Mouse (Mus musculus): ENCODE measurements around the gene Cept1.

Cept1 gene

GRCm38 (mm10) chr3:106494417-106494950, 53.1 kb downstream of the Cept1 start:
- DNase-seq (ENCODE audit: low spot score), result no peak

- DNase-seq (ENCODE audit: low spot score), result no peak
Measured at GRCm38 (mm10) chr3:106493882-106494281, 53.7 kb downstream of the Cept1 start.

GRCm38 (mm10) chr3:106493202-106493601, 54.4 kb downstream of the Cept1 start:
- no peak for DNase-seq (ENCODE audit: low spot score)

GRCm38 (mm10) chr3:106492723-106493122, 54.9 kb downstream of the Cept1 start:
- DNase-seq (ENCODE audit: low spot score), result no peak

GRCm38 (mm10) chr3:106490239-106490638, 57.4 kb downstream of the Cept1 start:
- DNase-seq (ENCODE audit: low spot score), result peak; percentile 48

- no peak for DNase-seq (ENCODE audit: low spot score)
Measured at GRCm38 (mm10) chr3:106487551-106487950, 60.1 kb downstream of the Cept1 start.

- DNase-seq (ENCODE audit: low spot score), result peak; percentile 31
Measured at GRCm38 (mm10) chr3:106485810-106486209, 61.8 kb downstream of the Cept1 start.

- no peak for DNase-seq (ENCODE audit: low spot score)
Measured at GRCm38 (mm10) chr3:106484861-106485260, 62.7 kb downstream of the Cept1 start.

GRCm38 (mm10) chr3:106483796-106484405, 63.7 kb downstream of the Cept1 start:
- peak; percentile 19 for DNase-seq (ENCODE audit: low spot score)

- DNase-seq (ENCODE audit: low spot score), result no peak
Measured at GRCm38 (mm10) chr3:106483297-106483696, 64.3 kb downstream of the Cept1 start.

GRCm38 (mm10) chr3:106482281-106483081, 65.1 kb downstream of the Cept1 start, which contains the start of gene Dennd2d:
Dennd2d (plus strand) TSS chr3:106482405.
- DNase-seq (ENCODE audit: low spot score), result peak; percentile 57

GRCm38 (mm10) chr3:106476863-106477262, 70.7 kb downstream of the Cept1 start:
- DNase-seq (ENCODE audit: low spot score), result no peak

- DNase-seq (ENCODE audit: low spot score), result no peak
Measured at GRCm38 (mm10) chr3:106474210-106474609, 73.4 kb downstream of the Cept1 start.

- DNase-seq (ENCODE audit: low spot score), result no peak
Measured at GRCm38 (mm10) chr3:106464750-106465149, 82.9 kb downstream of the Cept1 start.

- DNase-seq (ENCODE audit: low spot score), result no peak
Measured at GRCm38 (mm10) chr3:106462493-106462892, 85.1 kb downstream of the Cept1 start.

- DNase-seq (ENCODE audit: low spot score), result no peak
Measured at GRCm38 (mm10) chr3:106462059-106462470, 85.5 kb downstream of the Cept1 start.

GRCm38 (mm10) chr3:106457298-106457869, 90.2 kb downstream of the Cept1 start:
- no peak for DNase-seq (ENCODE audit: low spot score)

- no peak for DNase-seq (ENCODE audit: low spot score)
Measured at GRCm38 (mm10) chr3:106452616-106453015, 95.0 kb downstream of the Cept1 start.
